Mouse (Mus musculus) yolk sac, embryonic 10.5 days (tissue): Measurements from ENCODE around the gene Usp32.
A peak's percentile ranks its signal among the peaks of the same experiment; 100 is the strongest.

Source experiments
- DNase-seq: peaks from one replicate; pipeline ENCODE4 v3.0.0-alpha.2; 2017; ENCODE audit warnings: low spot score

The Usp32 gene

GRCm38 (mm10) chr11:84979351-84979750, 160.6 kb downstream of the Usp32 start:
- no peak for DNase-seq

DNA sequence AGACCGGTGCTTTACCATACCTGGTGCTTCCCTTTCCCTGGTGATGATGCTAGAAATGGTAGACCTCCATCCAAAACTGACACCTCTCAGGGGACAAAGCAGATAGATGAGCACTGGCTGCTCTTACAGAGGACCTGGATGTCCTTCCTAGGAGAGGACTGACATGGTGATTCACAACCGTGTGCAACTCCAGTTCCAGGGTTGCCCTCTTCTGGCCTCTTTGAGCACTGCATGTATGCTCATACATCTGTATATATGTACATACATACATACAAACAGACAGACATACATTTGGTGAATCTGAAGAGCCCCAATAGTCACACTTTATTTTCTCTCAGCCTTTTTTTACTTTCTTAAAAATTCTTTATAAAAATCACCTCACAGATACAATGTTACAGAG, 161.8 kb downstream of the Usp32 start:
- no peak for DNase-seq

GRCm38 (mm10) chr11:84977385-84977952, 162.5 kb downstream of the Usp32 start:
- no peak for DNase-seq

- no peak for DNase-seq
Measured at GRCm38 (mm10) chr11:84976706-84977105, 163.3 kb downstream of the Usp32 start.

DNA sequence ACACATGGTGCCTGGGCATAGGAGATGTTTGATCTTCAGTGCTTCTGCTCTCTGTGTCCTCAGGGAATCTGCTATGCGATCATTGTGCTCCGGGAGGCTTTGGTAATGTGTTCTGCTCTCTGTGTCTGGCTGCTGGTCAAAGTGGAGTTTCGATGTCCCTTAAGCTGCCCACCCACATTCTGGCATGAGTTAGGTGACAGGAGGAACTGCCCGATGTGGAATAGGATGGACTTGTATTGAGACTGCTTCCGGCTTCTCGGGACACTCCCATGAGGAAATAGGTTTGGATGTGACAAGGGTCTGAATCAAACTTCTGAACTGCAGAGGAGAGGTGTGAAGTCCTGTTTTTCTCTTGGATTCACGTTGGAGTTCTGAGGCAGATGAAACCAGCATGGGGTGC, 165.4 kb downstream of the Usp32 start:
- DNase-seq = no peak

DNA sequence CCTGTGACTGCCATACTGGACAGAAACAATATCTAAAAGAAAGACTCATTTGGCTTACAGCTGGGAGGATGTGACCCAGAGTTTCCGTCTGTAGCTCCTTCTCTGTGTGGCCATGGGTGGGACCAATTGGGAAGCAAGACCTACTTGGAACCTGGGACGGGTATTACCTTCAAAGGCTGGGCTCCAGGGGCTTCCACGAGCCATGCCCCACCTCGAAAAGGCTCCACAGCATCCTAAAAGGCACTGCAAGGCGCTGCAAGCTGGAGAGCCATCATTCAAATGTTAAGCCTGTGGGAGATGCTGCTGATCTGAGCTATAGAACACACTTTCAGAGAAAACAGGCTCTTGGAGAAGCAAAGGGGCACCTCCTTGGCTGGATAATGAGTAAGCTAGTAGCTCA, 166.3 kb downstream of the Usp32 start:
- DNase-seq = no peak

DNA sequence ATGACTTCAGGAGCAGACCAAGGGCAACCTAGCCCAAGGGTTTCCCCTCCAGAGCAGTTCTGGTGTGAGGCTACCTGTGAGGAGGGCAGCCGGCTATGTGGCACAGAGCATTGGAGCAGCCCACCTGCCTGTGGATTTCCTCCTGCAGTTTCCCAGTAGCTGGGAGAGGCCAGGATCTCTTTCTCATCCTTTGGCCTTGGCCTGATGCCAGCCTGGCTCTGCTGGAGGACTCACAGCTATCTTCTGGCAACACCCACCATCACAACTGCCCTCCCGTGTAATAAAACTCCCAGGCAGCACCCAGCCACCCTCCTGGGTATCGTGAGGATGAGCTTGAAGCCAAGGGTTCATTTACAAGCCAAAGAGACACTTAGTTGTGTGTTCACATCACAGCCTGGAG, 167.9 kb downstream of the Usp32 start:
- DNase-seq = no peak

GRCm38 (mm10) chr11:84968775-84969174, 171.2 kb downstream of the Usp32 start:
- peak; percentile 78 for DNase-seq

DNA sequence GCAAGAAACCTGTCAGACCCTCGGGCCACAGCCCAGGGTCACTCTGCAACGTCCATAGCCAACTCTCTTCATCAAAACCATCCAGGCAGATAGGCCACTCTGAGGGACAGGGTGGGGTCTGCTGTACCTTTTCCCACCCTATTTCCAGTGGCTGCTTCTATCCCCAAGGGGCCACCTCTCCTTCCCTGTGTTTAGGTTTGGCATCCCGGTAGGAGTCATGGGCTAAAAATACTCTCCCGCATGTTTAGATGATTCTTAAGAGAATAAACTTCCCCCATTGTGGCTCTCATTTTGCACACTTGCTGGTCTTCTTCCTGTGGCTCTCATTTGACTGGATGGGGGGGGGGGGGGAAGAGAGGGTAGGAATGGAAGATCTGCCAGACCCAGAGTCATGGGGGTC, 171.7 kb downstream of the Usp32 start:
- no peak for DNase-seq

GRCm38 (mm10) chr11:84967113-84967512, 172.8 kb downstream of the Usp32 start:
- DNase-seq = no peak

DNA sequence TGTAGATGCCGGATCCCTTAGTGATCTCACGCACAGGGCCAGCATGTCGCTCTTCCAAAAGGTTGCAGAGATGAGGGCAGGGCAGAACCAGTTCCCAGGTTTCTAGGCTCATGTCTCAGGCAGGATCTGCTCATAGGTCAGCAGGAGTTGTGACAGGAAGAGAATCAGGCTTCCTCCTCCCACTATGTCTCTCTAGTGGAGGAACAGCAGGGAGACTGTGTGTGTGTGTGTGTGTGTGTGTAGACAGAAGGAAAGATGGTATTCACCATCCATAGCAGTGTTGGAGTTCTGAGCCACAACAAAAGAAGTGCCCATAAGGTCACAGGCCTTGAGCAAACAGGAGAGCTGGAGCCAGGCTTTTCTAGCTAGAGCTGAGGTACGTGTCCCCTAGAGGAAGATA, 173.3 kb downstream of the Usp32 start:
- DNase-seq = no peak

DNA sequence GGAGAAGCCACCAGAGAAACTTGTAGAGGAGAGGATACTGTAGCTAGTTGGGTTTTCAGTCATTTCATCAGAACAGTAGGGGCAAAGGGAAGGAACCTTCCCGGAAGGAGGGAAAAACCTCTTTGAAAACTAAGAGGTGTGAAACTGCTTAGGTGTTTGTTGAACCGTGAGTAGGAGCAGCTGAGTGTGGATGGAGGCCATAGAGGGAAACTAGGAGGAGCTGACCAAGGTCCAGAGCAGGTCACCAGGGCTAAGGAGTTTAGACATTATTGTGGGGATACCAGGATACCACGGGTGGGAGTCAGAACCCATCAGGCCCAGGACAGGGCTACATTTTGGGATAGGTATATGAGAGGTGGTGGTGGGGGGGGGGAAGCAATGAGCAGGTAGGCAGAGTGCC, 176.4 kb downstream of the Usp32 start:
- no peak for DNase-seq

- DNase-seq = no peak
Measured at GRCm38 (mm10) chr11:84962536-84962935, 177.4 kb downstream of the Usp32 start.

GRCm38 (mm10) chr11:84961571-84961970, 178.4 kb downstream of the Usp32 start:
- no peak for DNase-seq

DNA sequence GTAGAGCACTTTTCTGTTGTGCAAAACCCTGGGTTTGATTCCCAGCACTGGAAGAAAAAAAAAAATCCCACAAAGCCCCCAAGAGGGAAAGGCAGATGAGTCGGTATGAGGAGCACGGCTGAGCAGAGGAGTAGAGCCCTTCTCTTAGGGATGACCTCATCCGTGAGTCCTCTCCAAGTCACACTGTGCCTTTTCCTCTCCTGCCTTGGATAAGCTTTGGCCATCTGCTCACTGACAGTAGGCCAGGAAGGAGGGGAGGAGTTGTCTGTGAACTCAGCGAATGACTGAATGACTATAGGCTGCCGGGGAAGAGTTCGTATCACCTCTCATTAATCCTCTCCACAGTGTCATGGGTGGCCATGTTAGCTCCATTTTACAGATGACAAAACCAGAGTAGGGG, 179.2 kb downstream of the Usp32 start:
- no peak for DNase-seq

GRCm38 (mm10) chr11:84960291-84960690, 179.7 kb downstream of the Usp32 start:
- DNase-seq = no peak

GRCm38 (mm10) chr11:84959701-84960181, 180.2 kb downstream of the Usp32 start:
- DNase-seq = peak; percentile 91

- DNase-seq = no peak
Measured at GRCm38 (mm10) chr11:84959181-84959580, 180.8 kb downstream of the Usp32 start.

DNA sequence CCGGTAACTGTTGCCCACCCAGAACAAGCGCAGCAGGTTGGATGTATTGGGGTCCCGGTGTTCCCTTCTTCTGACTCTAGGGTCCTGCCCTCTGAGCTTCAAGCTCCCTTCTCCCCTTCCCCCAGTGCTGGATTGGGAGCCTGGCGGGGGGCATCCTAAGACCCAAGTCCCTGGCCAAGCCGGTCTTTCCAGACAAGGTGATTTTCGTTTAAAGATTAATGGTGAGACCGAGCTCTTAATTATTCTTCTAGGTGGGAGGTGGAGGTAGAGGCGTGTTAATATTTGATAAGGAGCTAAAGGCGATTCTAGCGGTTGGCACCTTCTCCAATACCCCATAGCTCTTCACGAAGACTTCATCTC, 181.7 kb downstream of the Usp32 start:
- no peak for DNase-seq

DNA sequence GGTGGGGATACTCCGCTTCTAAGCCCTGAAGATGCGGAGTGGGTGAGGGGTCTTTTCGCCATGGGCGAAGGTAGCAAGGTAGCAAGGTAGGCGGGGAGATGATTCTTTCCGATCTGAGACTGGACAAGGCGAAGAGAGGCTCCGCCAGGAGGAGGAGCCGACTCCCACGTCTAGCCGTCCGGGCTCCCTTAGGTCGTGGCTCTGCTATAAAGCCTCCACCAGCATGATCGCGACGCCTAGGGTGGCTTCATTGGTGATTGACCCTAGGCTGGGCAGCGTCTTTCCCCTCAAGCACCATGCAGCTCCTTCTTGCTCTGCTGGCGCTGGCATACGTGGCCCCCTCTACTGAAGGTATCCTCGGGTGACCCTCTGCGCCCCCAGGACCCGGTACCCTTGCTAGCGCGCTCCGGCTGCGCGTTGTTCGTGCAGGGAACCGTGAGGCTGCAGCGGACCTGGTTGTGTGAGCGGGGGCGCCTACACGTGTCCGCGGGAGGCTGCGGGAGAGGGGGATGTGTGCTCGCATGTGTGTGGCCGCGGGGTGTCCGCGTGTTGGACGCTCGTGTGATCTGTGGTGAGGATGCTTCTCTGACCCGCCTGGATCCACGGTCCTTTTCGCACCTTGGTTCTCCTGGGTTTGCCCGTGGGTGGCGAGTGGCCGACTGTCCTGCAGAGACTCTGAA, 182.2 kb downstream of the Usp32 start, which contains the start of gene Car4:
Gene Car4 (plus strand): TSS at position 196 of the 680 bp plus-strand sequence.
- peak; percentile 71 for DNase-seq

DNA sequence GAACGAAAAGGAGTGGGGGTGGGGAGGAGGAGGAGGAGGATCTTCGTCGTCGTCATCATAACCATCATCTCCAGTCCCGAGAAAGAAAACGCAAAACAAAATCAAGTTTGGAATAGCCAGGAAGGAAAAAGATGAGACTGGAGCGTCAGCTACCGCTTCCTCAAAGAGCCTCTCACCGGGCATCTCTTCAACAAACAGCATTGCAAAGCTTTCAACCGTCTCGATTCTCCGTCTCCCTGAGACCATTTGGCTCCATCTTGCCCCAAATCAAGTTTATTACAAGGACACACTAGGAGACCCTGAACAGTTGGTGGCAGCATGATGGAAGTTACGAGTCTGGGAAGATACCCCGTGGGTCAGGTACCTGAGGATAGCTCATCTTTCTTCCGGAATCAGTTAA, 182.8 kb downstream of the Usp32 start:
- no peak for DNase-seq

- DNase-seq = no peak
Measured at GRCm38 (mm10) chr11:84956400-84956799, 183.6 kb downstream of the Usp32 start.

DNA sequence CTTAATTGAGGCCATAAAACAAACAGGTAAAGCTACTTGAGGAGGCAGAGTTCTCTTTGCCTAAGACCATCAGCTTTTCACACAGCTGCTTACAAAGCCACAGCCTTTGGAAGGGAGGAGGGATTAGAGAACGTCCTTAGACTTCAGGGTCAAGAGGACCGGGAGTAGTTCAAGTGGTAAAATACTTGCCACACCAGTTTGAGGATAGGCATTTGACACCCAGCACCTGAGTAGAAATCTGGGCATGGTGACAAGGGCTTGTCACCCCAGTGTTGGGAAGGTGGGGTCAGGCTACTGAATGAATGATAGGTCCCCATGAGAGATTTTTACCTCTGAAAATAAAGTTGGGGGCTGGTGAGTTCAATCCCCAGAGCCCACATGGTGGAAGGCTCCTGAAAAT, 187.3 kb downstream of the Usp32 start:
- DNase-seq = no peak

GRCm38 (mm10) chr11:84948526-84948925, 191.4 kb downstream of the Usp32 start:
- DNase-seq = no peak
